Mouse (Mus musculus) right cerebral cortex, adult 18-20 months (tissue): ENCODE results near the gene Hist1h1e.

Source experiments
- DNase-seq: peaks from one replicate; pipeline ENCODE4 v3.0.0; 2022; ENCODE audit warnings: mixed read lengths

The Hist1h1e gene

GRCm38 (mm10) chr13:23622175-23622671 is at the start of gene Hist1h1e:
TSS of gene Hist1h1e (minus strand) at chr13:23622558.
- peak; percentile 89 for DNase-seq

- DNase-seq: no peak
Measured at GRCm38 (mm10) chr13:23662536-23662935, 40.2 kb upstream of the Hist1h1e start.

GRCm38 (mm10) chr13:23659636-23660366 is 37.4 kb upstream of the Hist1h1e start:
- DNase-seq: no peak

GRCm38 (mm10) chr13:23630653-23631052 is 8.3 kb upstream of the Hist1h1e start:
- DNase-seq: no peak

GRCm38 (mm10) chr13:23622861-23623450 is 598 bp upstream of the Hist1h1e start:
- DNase-seq: no peak

GRCm38 (mm10) chr13:23621532-23622174 is 705 bp downstream of the Hist1h1e start:
- DNase-seq: peak; percentile 78

GRCm38 (mm10) chr13:23620733-23621531 is 1.4 kb downstream of the Hist1h1e start, which contains the start of gene Hist1h2be:
TSS of gene Hist1h2be (minus strand) at chr13:23621124.
- DNase-seq: peak; percentile 84

GRCm38 (mm10) chr13:23620056-23620732 is 2.2 kb downstream of the Hist1h1e start:
- DNase-seq: no peak

- DNase-seq: no peak
Measured at GRCm38 (mm10) chr13:23611638-23612037, 10.7 kb downstream of the Hist1h1e start.

- no peak for DNase-seq
Measured at GRCm38 (mm10) chr13:23610393-23610792, 12.0 kb downstream of the Hist1h1e start.

- no peak for DNase-seq
Measured at GRCm38 (mm10) chr13:23609844-23610243, 12.5 kb downstream of the Hist1h1e start.

- no peak for DNase-seq
Measured at GRCm38 (mm10) chr13:23609209-23609608, 13.1 kb downstream of the Hist1h1e start.

GRCm38 (mm10) chr13:23605052-23605451 is 17.3 kb downstream of the Hist1h1e start:
- DNase-seq: no peak

GRCm38 (mm10) chr13:23604452-23604851 is 17.9 kb downstream of the Hist1h1e start:
- DNase-seq: no peak

- DNase-seq: no peak
Measured at GRCm38 (mm10) chr13:23603182-23603699, 19.1 kb downstream of the Hist1h1e start.

- DNase-seq: peak; percentile 66
Measured at GRCm38 (mm10) chr13:23597957-23598356, 24.4 kb downstream of the Hist1h1e start.

- DNase-seq: no peak
Measured at GRCm38 (mm10) chr13:23595622-23596372, 26.6 kb downstream of the Hist1h1e start.

- no peak for DNase-seq
Measured at GRCm38 (mm10) chr13:23595185-23595584, 27.2 kb downstream of the Hist1h1e start.

- DNase-seq: no peak
Measured at GRCm38 (mm10) chr13:23593051-23593770, 29.1 kb downstream of the Hist1h1e start.

- DNase-seq: no peak
Measured at GRCm38 (mm10) chr13:23592614-23593013, 29.7 kb downstream of the Hist1h1e start.
